Mouse (Mus musculus) megakaryocyte progenitor cell, adult 5-6 weeks (primary cell): ENCODE measurements around the gene Gm17606. TPM values are rescaled to one million over a fixed set of nuclear protein-coding genes. Genes with fewer than 3 reads are reported as not detected.

Experiments
- ATAC-seq: replicated peaks from 2 replicates; pipeline ENCODE4 v1.8.0; 2016; ENCODE audit warnings: mild to moderate bottlenecking, moderate TSS enrichment, inconsistent platforms; ENCODE audit not compliant: poor library complexity
- total RNA-seq, 2 experiments: library from RNA; stranded (forward) in 1 of 2; stranded (reverse) in 1 of 2; fragments of 157-497, 149-512 nt in 1 of 2; fragments of 200-1000 nt in 1 of 2; gene quantifications; 2 replicates each; pipeline versions ENCODE4 v1.2.3 to v1.2.4; 2015 to 2017

The Gm17606 gene
- total RNA-seq, 2 experiments from 2014 or later: not detected

- ATAC-seq: no peak
These were observed 12.0 kb downstream of the Gm17606 start for GRCm38 (mm10) chr14:54652787-54653186.

GRCm38 (mm10) chr14:54653496-54653895 lies 12.7 kb downstream of the Gm17606 start:
- peak; percentile 97 for ATAC-seq

- ATAC-seq: no peak
These were observed 19.3 kb downstream of the Gm17606 start for GRCm38 (mm10) chr14:54660009-54660408.

- no peak for ATAC-seq
These were observed 23.9 kb downstream of the Gm17606 start for GRCm38 (mm10) chr14:54664477-54665222.

- peak; percentile 70 for ATAC-seq
These were observed 28.6 kb downstream of the Gm17606 start for GRCm38 (mm10) chr14:54669381-54669780.

GRCm38 (mm10) chr14:54674317-54674716 lies 33.6 kb downstream of the Gm17606 start:
- no peak for ATAC-seq

- ATAC-seq: no peak
These were observed 35.5 kb downstream of the Gm17606 start for GRCm38 (mm10) chr14:54676290-54676689.

GRCm38 (mm10) chr14:54678657-54679304 lies 38.0 kb downstream of the Gm17606 start:
- no peak for ATAC-seq

- no peak for ATAC-seq
These were observed 41.6 kb downstream of the Gm17606 start for GRCm38 (mm10) chr14:54682396-54682795.

- peak; percentile 8; the same call in 1 of the 2 replicates for ATAC-seq
These were observed 44.7 kb downstream of the Gm17606 start for GRCm38 (mm10) chr14:54685471-54685870.

- ATAC-seq: peak; percentile 61
These were observed 45.3 kb downstream of the Gm17606 start, which contains the start of gene 1700123O20Rik for GRCm38 (mm10) chr14:54686063-54686521. TSS of gene 1700123O20Rik (plus strand) at chr14:54686216.

GRCm38 (mm10) chr14:54686522-54687143 lies 45.9 kb downstream of the Gm17606 start, which contains the start of gene Acin1:
TSS of gene Acin1 (minus strand) at chr14:54686931.
- peak; percentile 81 for ATAC-seq

- no peak for ATAC-seq
These were observed 46.5 kb downstream of the Gm17606 start for GRCm38 (mm10) chr14:54687251-54687650.

GRCm38 (mm10) chr14:54695042-54695441 lies 54.3 kb downstream of the Gm17606 start:
- ATAC-seq: peak; percentile 32

GRCm38 (mm10) chr14:54696752-54697151 lies 56.0 kb downstream of the Gm17606 start:
- no peak for ATAC-seq

Other genes with a start within 250 kb of the Gm17606 start
- gene Slc7a7, start 223.2 kb upstream of the Gm17606 start, total RNA-seq (2015): 2.7 and 3.5 TPM in 2 replicates
- 5.4 and 6.4 TPM in 2 replicates for gene Slc7a7, start 223.2 kb upstream of the Gm17606 start, total RNA-seq (2017)
- 118 and 124 TPM in 2 replicates for gene Mrpl52, start 214.0 kb upstream of the Gm17606 start, total RNA-seq (2015)
- 75.1 and 86.7 TPM in 2 replicates for gene Mrpl52, start 214.0 kb upstream of the Gm17606 start, total RNA-seq (2017)
- 2.1 and 4.5 TPM in 2 replicates for gene Mmp14, start 209.3 kb upstream of the Gm17606 start, total RNA-seq (2015)
- 3.0 and 4.1 TPM in 2 replicates for gene Mmp14, start 209.3 kb upstream of the Gm17606 start, total RNA-seq (2017)
- 23.5 and 25.0 TPM in 2 replicates for gene Lrp10, start 176.8 kb upstream of the Gm17606 start, total RNA-seq (2015)
- 27.4 and 37.2 TPM in 2 replicates for gene Lrp10, start 176.8 kb upstream of the Gm17606 start, total RNA-seq (2017)
- gene Rem2, start 164.9 kb upstream of the Gm17606 start, total RNA-seq (2015): 0.29 and 0.62 TPM in 2 replicates
- 2.2 TPM in 1 of 2 replicates, not detected in the other for gene Rem2, start 164.9 kb upstream of the Gm17606 start, total RNA-seq (2017)
- 57.3 and 76.3 TPM in 2 replicates for gene Prmt5, start 123.4 kb upstream of the Gm17606 start, total RNA-seq (2015)
- 62.1 and 66.6 TPM in 2 replicates for gene Prmt5, start 123.4 kb upstream of the Gm17606 start, total RNA-seq (2017)
- 62.1 and 62.7 TPM in 2 replicates for gene Haus4, start 86.3 kb upstream of the Gm17606 start, total RNA-seq (2015)
- 90.7 and 94.0 TPM in 2 replicates for gene Haus4, start 86.3 kb upstream of the Gm17606 start, total RNA-seq (2017)
- gene Ajuba, start 63.4 kb upstream of the Gm17606 start, total RNA-seq (2015): 1.2 and 2.1 TPM in 2 replicates
- 0.29 and 1.2 TPM in 2 replicates for gene Ajuba, start 63.4 kb upstream of the Gm17606 start, total RNA-seq (2017)
- 6.9 and 14.0 TPM in 2 replicates for gene 4931414P19Rik, start 35.0 kb upstream of the Gm17606 start, total RNA-seq (2015)
- 5.1 TPM in 2 replicates for gene 4931414P19Rik, start 35.0 kb upstream of the Gm17606 start, total RNA-seq (2017)
- 189 and 217 TPM in 2 replicates for gene Psmb5, start 22.9 kb upstream of the Gm17606 start, total RNA-seq (2015)
- 58.9 and 64.6 TPM in 2 replicates for gene Psmb5, start 22.9 kb upstream of the Gm17606 start, total RNA-seq (2017)
- not detected in 2 replicates for gene Psmb11, start 19.5 kb upstream of the Gm17606 start, total RNA-seq (2015)
- gene Psmb11, start 19.5 kb upstream of the Gm17606 start, total RNA-seq (2017): 0.04 TPM in 1 of 2 replicates, not detected in the other
- gene Cdh24, start 412 bp downstream of the Gm17606 start, total RNA-seq (2015): 0.39 and 0.62 TPM in 2 replicates
- 0.71 and 0.92 TPM in 2 replicates for gene Cdh24, start 412 bp downstream of the Gm17606 start, total RNA-seq (2017)
- gene 1700123O20Rik, start 45.3 kb downstream of the Gm17606 start, total RNA-seq (2015): 75.7 and 80.2 TPM in 2 replicates
- gene 1700123O20Rik, start 45.3 kb downstream of the Gm17606 start, total RNA-seq (2017): 47.3 and 52.3 TPM in 2 replicates
- 170 and 177 TPM in 2 replicates for gene Acin1, start 46.0 kb downstream of the Gm17606 start, total RNA-seq (2015)
- 223 and 235 TPM in 2 replicates for gene Acin1, start 46.0 kb downstream of the Gm17606 start, total RNA-seq (2017)
- 0.12 TPM in 1 of 2 replicates, not detected in the other for gene Gm29776, start 57.9 kb downstream of the Gm17606 start, total RNA-seq (2015)
- not detected in 2 replicates for gene Gm29776, start 57.9 kb downstream of the Gm17606 start, total RNA-seq (2017)
- 24.2 and 33.5 TPM in 2 replicates for gene Cebpe, start 71.2 kb downstream of the Gm17606 start, total RNA-seq (2015)
- 52.6 and 82.0 TPM in 2 replicates for gene Cebpe, start 71.2 kb downstream of the Gm17606 start, total RNA-seq (2017)
- gene Slc7a8, start 141.0 kb downstream of the Gm17606 start, total RNA-seq (2015): 4.7 and 7.7 TPM in 2 replicates
- gene Slc7a8, start 141.0 kb downstream of the Gm17606 start, total RNA-seq (2017): 1.4 and 2.0 TPM in 2 replicates
- not detected in 2 replicates for gene Rnf212b, start 173.2 kb downstream of the Gm17606 start, total RNA-seq (2015)
- not detected in 2 replicates for gene Rnf212b, start 173.2 kb downstream of the Gm17606 start, total RNA-seq (2017)
- gene Homez, start 230.0 kb downstream of the Gm17606 start, total RNA-seq (2015): 9.6 and 20.5 TPM in 2 replicates
- 10.0 and 15.0 TPM in 2 replicates for gene Homez, start 230.0 kb downstream of the Gm17606 start, total RNA-seq (2017)
- 19.0 and 26.3 TPM in 2 replicates for gene Ppp1r3e, start 236.6 kb downstream of the Gm17606 start, total RNA-seq (2015)
- 2.8 and 5.0 TPM in 2 replicates for gene Ppp1r3e, start 236.6 kb downstream of the Gm17606 start, total RNA-seq (2017)
- gene Bcl2l2, start 242.4 kb downstream of the Gm17606 start, total RNA-seq (2015): 3.5 and 4.0 TPM in 2 replicates
- 7.2 and 9.5 TPM in 2 replicates for gene Bcl2l2, start 242.4 kb downstream of the Gm17606 start, total RNA-seq (2017)
- gene Gm20521, start 242.5 kb downstream of the Gm17606 start, total RNA-seq (2015): not detected in 2 replicates
- 0.30 and 1.5 TPM in 2 replicates for gene Gm20521, start 242.5 kb downstream of the Gm17606 start, total RNA-seq (2017)